Comparison of ENCODE assay signal across 7 mouse cellular contexts in the genomic region with DNA sequence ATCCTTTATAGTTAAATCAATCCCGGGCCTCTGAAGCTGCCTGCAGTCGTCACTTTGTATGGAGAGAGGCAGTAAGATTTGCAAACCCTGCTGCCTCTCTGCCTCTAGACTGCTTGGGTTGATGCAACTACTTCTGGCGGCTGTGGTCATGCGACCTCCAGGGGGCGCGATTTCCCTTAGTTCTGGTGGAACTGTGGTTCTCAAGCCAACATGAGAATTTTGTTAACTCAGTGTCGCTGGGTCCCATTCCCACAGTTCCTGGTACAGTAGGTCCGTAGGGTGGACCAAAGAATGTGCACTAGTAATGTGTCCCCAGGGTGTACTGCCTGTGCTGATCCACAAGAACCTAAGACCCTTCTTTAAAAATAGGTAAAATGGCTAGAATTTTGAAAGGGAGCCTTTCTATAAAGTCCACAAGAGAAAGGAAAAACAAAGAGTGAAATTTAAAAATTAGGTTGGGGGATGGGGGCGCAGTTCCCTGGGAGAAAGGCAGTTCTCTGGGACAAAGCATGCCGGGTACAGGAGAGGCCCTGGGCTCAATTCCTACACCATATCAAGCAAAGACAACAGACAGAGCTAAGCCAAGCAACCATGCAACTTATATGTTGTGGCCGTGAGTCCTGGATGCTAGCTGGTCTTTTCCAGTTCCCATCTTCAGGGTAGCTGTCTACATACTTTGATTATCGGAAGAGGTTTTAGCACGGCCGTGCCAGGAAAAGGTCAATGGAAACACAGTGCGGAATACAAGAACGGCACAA.
DNase-seq lines count a peak whose midpoint lies in the region; ATAC-seq and TF ChIP-seq lines count a peak whose summit lies in the region.

No protein-coding gene starts in this region.

- no peaks in the 10 kb centered on the region for H3K27me3 ChIP-seq in embryonic facial prominence, embryonic 11.5 days (ENCODE audit: control insufficient read depth, insufficient read depth, low read length)
- no peaks in the 10 kb centered on the region for H3K27me3 ChIP-seq in kidney, adult 2 months (replicated peaks; ENCODE audit: control insufficient read depth, insufficient read depth, low read length)
- H3K27me3 ChIP-seq in limb, embryonic 10.5 days (ENCODE audit: low read depth, poor library complexity, severe bottlenecking) = no peaks in the 10 kb centered on the region
- H3K27me3 ChIP-seq in midbrain, embryonic 15.5 days (replicated peaks) = no peaks in the 10 kb centered on the region; the same call in 1 of the 2 replicates

- WGBS in embryonic facial prominence, embryonic 11.5 days = 49% methylated on average over 16 of the region's 16 CpGs
- 18% methylated on average over 16 of the region's 16 CpGs for WGBS in kidney, adult 2 months
- WGBS in limb, embryonic 10.5 days = 39% methylated on average over 16 of the region's 16 CpGs
- 50% methylated on average over 16 of the region's 16 CpGs for WGBS in midbrain, embryonic 15.5 days

- H3K4me1 ChIP-seq in embryonic facial prominence, embryonic 11.5 days (ENCODE audit: control insufficient read depth, insufficient read depth, low read length) = no peaks in the 10 kb centered on the region
- H3K4me1 ChIP-seq in kidney, adult 2 months (ENCODE audit: control insufficient read depth, insufficient read depth, low read length) = no peaks in the 10 kb centered on the region
- 0 out of 2 replicates have a peak, but pooled peaks cover 6% of the 10 kb centered on the region for H3K4me1 ChIP-seq in limb, embryonic 10.5 days
- H3K4me1 ChIP-seq in midbrain, embryonic 15.5 days = 0 out of 2 replicates have a peak, but pooled peaks cover 2% of the 10 kb centered on the region

- no peak overlapping the region for H3K27ac ChIP-seq in embryonic facial prominence, embryonic 11.5 days (replicated peaks; ENCODE audit: low read depth, low read length)
- H3K27ac ChIP-seq in kidney, adult 2 months (ENCODE audit: insufficient read depth, low read depth, low read length) = no peak overlapping the region
- H3K27ac ChIP-seq in limb, embryonic 10.5 days = no peak overlapping the region
- no peak overlapping the region for H3K27ac ChIP-seq in midbrain, embryonic 15.5 days

- H3K4me3 ChIP-seq in embryonic facial prominence, embryonic 11.5 days (ENCODE audit: low read depth, low read length) = no peak overlapping the region
- no peak overlapping the region for H3K4me3 ChIP-seq in kidney, adult 2 months (ENCODE audit: insufficient read depth, low read depth, low read length)
- no peak overlapping the region for H3K4me3 ChIP-seq in limb, embryonic 10.5 days
- H3K4me3 ChIP-seq in midbrain, embryonic 15.5 days = no peak overlapping the region

- H3K9me3 ChIP-seq in embryonic facial prominence, embryonic 11.5 days (replicated peaks; ENCODE audit: control insufficient read depth, low read length) = no peaks in the 10 kb centered on the region
- H3K9me3 ChIP-seq in limb, embryonic 10.5 days (replicated peaks) = no peaks in the 10 kb centered on the region
- no peaks in the 10 kb centered on the region for H3K9me3 ChIP-seq in midbrain, embryonic 15.5 days

- no peak overlapping the region for H3K4me2 ChIP-seq in embryonic facial prominence, embryonic 11.5 days (ENCODE audit: low read depth, low read length)
- H3K4me2 ChIP-seq in midbrain, embryonic 15.5 days = no peak overlapping the region

- ATAC-seq in embryonic facial prominence, embryonic 11.5 days (replicated peaks; ENCODE audit: insufficient number of reproducible peaks, low FRiP score, low TSS enrichment, low read depth) = no peak; the same call in 1 of the 2 replicates
- peak; percentile 64 for ATAC-seq in midbrain, embryonic 15.5 days (replicated peaks)

- no peak for TF ChIP-seq POLR2A in kidney, adult 2 months (IDR thresholded peaks at IDR 0.05; ENCODE audit: low read depth, low read length)

- no peak overlapping the region for H3K9ac ChIP-seq in embryonic facial prominence, embryonic 11.5 days (replicated peaks; ENCODE audit: low read length)
- H3K9ac ChIP-seq in midbrain, embryonic 15.5 days = no peak overlapping the region

- peak; percentile 94 for DNase-seq in adrenal gland, postnatal 10 days
- DNase-seq in embryonic facial prominence, embryonic 11.5 days (ENCODE audit: low spot score) = peak; percentile 86
- DNase-seq in heart, adult 8-10 months (ENCODE audit: low spot score) = peak; percentile 84
- DNase-seq in kidney, adult 2 months = peak; percentile 90
- peak; percentile 85 for DNase-seq in limb, embryonic 10.5 days (ENCODE audit: low spot score)
- DNase-seq in spleen, adult 12 weeks (ENCODE audit: low spot score) = peak; percentile 70

- peak; percentile 90 for TF ChIP-seq CTCF in kidney, adult 2 months (conservative IDR thresholded peaks at IDR 0.05; ENCODE audit: insufficient read depth, insufficient read length, low read depth, low read length)

- H3K36me3 ChIP-seq in embryonic facial prominence, embryonic 11.5 days (replicated peaks; ENCODE audit: control insufficient read depth, insufficient read depth, low read depth, low read length) = no peaks in the 10 kb centered on the region
- no peaks in the 10 kb centered on the region for H3K36me3 ChIP-seq in kidney, adult 2 months (ENCODE audit: control insufficient read depth, insufficient read depth, low read length)
- no peaks in the 10 kb centered on the region for H3K36me3 ChIP-seq in limb, embryonic 10.5 days
- H3K36me3 ChIP-seq in midbrain, embryonic 15.5 days (replicated peaks) = no peaks in the 10 kb centered on the region
